ENCODE assay signal across 10 mouse cellular contexts in the genomic region with DNA sequence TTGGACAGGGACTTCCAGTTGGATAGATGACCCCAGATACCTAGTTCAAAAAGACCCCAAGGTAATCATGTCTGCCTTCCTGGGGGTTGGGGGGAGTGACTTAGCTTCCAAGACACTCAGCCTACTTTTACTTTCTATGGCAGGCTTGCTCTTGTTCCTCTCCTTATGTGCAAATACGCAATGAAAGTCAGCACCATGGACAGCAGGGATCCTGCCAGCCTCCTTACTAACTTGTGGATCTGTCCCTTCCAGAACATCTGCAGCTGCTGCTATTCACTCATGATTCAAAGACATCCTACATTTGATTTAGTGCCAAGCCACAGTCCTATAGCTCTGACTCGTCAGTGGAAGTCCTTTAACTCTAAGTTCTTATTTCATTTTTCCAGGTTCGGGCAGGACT.
DNase-seq lines count a peak whose midpoint lies in the region; ATAC-seq and TF ChIP-seq lines count a peak whose summit lies in the region.
"Had no signal": no experiment of that assay in that cellular context is flagged by ENCODE, and none has a peak within 500 bp of the region (broad histone marks: within the 10 kb centered on the region; RNA-seq: fewer than 3 reads in every experiment).

No protein-coding gene starts in this region.

- no peak overlapping the region for H3K4me2 ChIP-seq in heart, embryonic 11.5 days
- H3K4me2 ChIP-seq in midbrain, embryonic 14.5 days (ENCODE audit: low read length) = no peak overlapping the region
- no peak overlapping the region for H3K4me2 ChIP-seq in midbrain, embryonic 13.5 days (replicated peaks)
- no peak overlapping the region for H3K4me2 ChIP-seq in myocyte (ENCODE audit: low read depth)
- H3K4me2 ChIP-seq: forebrain, embryonic 12.5 days had no signal

- H3K4me1 ChIP-seq in heart, embryonic 11.5 days (ENCODE audit: control insufficient read depth, insufficient read depth, low read length) = no peaks in the 10 kb centered on the region
- H3K4me1 ChIP-seq in midbrain, embryonic 14.5 days (ENCODE audit: control insufficient read depth, insufficient read depth, low read length) = no peaks in the 10 kb centered on the region
- H3K4me1 ChIP-seq in midbrain, embryonic 13.5 days (replicated peaks) = no peaks in the 10 kb centered on the region
- H3K4me1 ChIP-seq: forebrain, embryonic 12.5 days had no signal

- no peaks in the 10 kb centered on the region for H3K79me2 ChIP-seq in myocyte (ENCODE audit: control insufficient read depth, insufficient read depth)

- no peak for ATAC-seq in heart, embryonic 11.5 days (replicated peaks; ENCODE audit: insufficient number of reproducible peaks, low FRiP score, low TSS enrichment)
- no peak for ATAC-seq in midbrain, embryonic 14.5 days (ENCODE audit: low FRiP score, low TSS enrichment)
- no peak for ATAC-seq in midbrain, embryonic 13.5 days

- TF ChIP-seq POLR2A in myocyte (IDR thresholded peaks at IDR 0.05; ENCODE audit: insufficient read length, low read depth) = no peak

- no peaks in the 10 kb centered on the region for H3K36me3 ChIP-seq in heart, embryonic 11.5 days (ENCODE audit: control insufficient read depth, insufficient read depth, low read length)
- H3K36me3 ChIP-seq in midbrain, embryonic 14.5 days (ENCODE audit: control insufficient read depth, insufficient read depth, low read length) = no peaks in the 10 kb centered on the region
- H3K36me3 ChIP-seq in midbrain, embryonic 13.5 days = no peaks in the 10 kb centered on the region
- no peaks in the 10 kb centered on the region for H3K36me3 ChIP-seq in myocyte (ENCODE audit: control insufficient read depth, insufficient read depth)
- H3K36me3 ChIP-seq: forebrain, embryonic 12.5 days had no signal

- H3K27ac ChIP-seq in heart, embryonic 11.5 days (ENCODE audit: low read depth, low read length) = no peak overlapping the region
- no peak overlapping the region for H3K27ac ChIP-seq in midbrain, embryonic 14.5 days (replicated peaks; ENCODE audit: low read depth, low read length)
- no peak overlapping the region for H3K27ac ChIP-seq in midbrain, embryonic 13.5 days
- H3K27ac ChIP-seq: forebrain, embryonic 12.5 days had no signal

- 68% methylated on average over 3 of the region's 3 CpGs for WGBS in heart, embryonic 11.5 days (ENCODE audit: insufficient replicate concordance)
- WGBS in midbrain, embryonic 14.5 days = 71% methylated on average over 3 of the region's 3 CpGs
- 75% methylated on average over 3 of the region's 3 CpGs for WGBS in midbrain, embryonic 13.5 days

- intact Hi-C loops in heart, postnatal 14 days (cut with DNase I) = no loop called here

- H3K27me3 ChIP-seq in heart, embryonic 11.5 days (ENCODE audit: control insufficient read depth, insufficient read depth, low read length) = no peaks in the 10 kb centered on the region
- H3K27me3 ChIP-seq in midbrain, embryonic 14.5 days (ENCODE audit: control insufficient read depth, insufficient read depth, low read length) = no peaks in the 10 kb centered on the region
- H3K27me3 ChIP-seq in midbrain, embryonic 13.5 days = no peaks in the 10 kb centered on the region
- no peaks in the 10 kb centered on the region for H3K27me3 ChIP-seq in myocyte (ENCODE audit: control insufficient read depth, insufficient read depth, insufficient read length)
- H3K27me3 ChIP-seq: forebrain, embryonic 12.5 days; megakaryocyte, embryonic 14.5 days had no signal

- DNase-seq in heart, postnatal 14 days = peak; percentile 29 to 52
- peak; percentile 44 for DNase-seq in midbrain, embryonic 14.5 days
- DNase-seq in c-Kit-positive CD71-negative TER-119-negative erythroid progenitor cells, embryonic 14.5 days (ENCODE audit: low read depth) = peak; percentile 33
- DNase-seq in right cerebral cortex, adult 18-20 months = no peak
- DNase-seq in B cell, adult 2 months = no peak

- no peak overlapping the region for H3K4me3 ChIP-seq in heart, embryonic 11.5 days (ENCODE audit: low read depth, low read length)
- H3K4me3 ChIP-seq in midbrain, embryonic 14.5 days (replicated peaks; ENCODE audit: low read depth, low read length) = no peak overlapping the region
- no peak overlapping the region for H3K4me3 ChIP-seq in midbrain, embryonic 13.5 days (replicated peaks)
- H3K4me3 ChIP-seq in myocyte = no peak overlapping the region
- H3K4me3 ChIP-seq: forebrain, embryonic 12.5 days; megakaryocyte, embryonic 14.5 days had no signal

- H3K9me3 ChIP-seq in heart, embryonic 11.5 days (replicated peaks; ENCODE audit: control insufficient read depth, low read length) = no peaks in the 10 kb centered on the region
- no peaks in the 10 kb centered on the region for H3K9me3 ChIP-seq in midbrain, embryonic 14.5 days (ENCODE audit: control insufficient read depth, low read length)
- H3K9me3 ChIP-seq in midbrain, embryonic 13.5 days = no peaks in the 10 kb centered on the region
- H3K9me3 ChIP-seq: forebrain, embryonic 12.5 days had no signal

- H3K9ac ChIP-seq in heart, embryonic 11.5 days (ENCODE audit: low read depth, low read length) = no peak overlapping the region
- H3K9ac ChIP-seq in midbrain, embryonic 14.5 days (replicated peaks; ENCODE audit: low read length) = no peak overlapping the region
- no peak overlapping the region for H3K9ac ChIP-seq in midbrain, embryonic 13.5 days (replicated peaks)
- H3K9ac ChIP-seq: forebrain, embryonic 12.5 days had no signal

- no peak overlapping the region for H3ac ChIP-seq in myocyte (ENCODE audit: control insufficient read depth, insufficient read length)

TF ChIP-seq in myocyte, 11 proteins besides CTCF, POLR2A, EP300 and RAD21:
- TF ChIP-seq MYOG (IDR thresholded peaks at IDR 0.05; ENCODE audit: control insufficient read depth in 1 of 3, insufficient read depth in 1 of 3, insufficient read length in 2 of 3, low read depth in 2 of 3) (no peak), REST (IDR thresholded peaks at IDR 0.05; ENCODE audit: insufficient read depth, insufficient read length) (peak; percentile 89)

Comparison
In these comparisons a context has a peak if more than half of its experiments do, and no peak if none do; other contexts are left out.
1. DNase-seq: peak in heart, postnatal 14 days (2 of 2), midbrain, embryonic 14.5 days (single experiment) and c-Kit-positive CD71-negative TER-119-negative erythroid progenitor cells, embryonic 14.5 days (single experiment); none in right cerebral cortex, adult 18-20 months (single experiment) and B cell, adult 2 months (0 of 2).